Mouse (Mus musculus) cerebellum, adult 11-12 months (tissue): ENCODE measurements around the gene 4931428F04Rik.
A peak's percentile ranks its signal among the peaks of the same experiment; 100 is the strongest.

ENCODE experiments used
- DNase-seq: peaks from one replicate; pipeline ENCODE4 v3.0.0; 2022

The 4931428F04Rik gene

GRCm38 (mm10) chr8:105285514-105285913, 4.2 kb downstream of the 4931428F04Rik start:
- peak; percentile 61 for DNase-seq

GRCm38 (mm10) chr8:105283074-105283473, 6.6 kb downstream of the 4931428F04Rik start:
- DNase-seq = peak; percentile 77

DNA sequence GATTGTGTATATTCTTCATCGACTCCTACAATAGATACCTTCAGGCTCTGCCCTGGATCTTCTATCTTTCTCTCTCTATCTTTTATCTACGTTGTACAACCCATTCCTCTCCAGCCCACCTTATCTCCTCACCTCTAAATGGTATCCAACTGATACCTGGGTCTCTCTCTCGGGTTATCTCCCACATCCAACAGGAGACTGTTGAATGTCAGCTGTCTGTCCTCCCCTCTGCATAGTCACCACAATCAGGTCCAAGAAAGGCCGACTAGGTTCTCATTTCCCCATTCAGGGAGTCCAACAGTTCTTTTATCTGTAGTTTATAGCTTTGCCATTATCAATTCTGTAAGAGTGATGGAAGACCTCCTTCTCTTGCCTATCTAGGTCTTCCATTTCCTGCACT, 7.4 kb downstream of the 4931428F04Rik start:
- DNase-seq = no peak

DNA sequence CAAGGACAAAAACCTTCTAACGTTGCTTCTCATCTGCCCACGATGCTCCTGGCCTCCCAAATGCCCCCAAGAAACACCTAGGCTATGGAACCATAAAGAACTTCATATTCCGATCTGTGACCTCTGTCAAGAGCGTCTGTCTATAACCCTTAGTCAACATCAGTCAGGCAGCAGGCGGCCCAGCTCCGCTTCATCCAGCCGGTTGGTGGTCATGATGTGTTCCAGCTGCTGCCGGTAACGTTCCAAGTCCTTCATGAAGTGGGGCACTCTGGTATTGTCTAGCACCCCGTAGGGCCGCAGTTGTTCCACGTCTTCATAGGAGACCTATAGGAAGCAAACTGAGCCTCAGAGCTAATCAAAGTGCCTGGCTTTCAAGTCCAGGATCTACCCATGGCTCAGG, 7.8 kb downstream of the 4931428F04Rik start:
- no peak for DNase-seq

DNA sequence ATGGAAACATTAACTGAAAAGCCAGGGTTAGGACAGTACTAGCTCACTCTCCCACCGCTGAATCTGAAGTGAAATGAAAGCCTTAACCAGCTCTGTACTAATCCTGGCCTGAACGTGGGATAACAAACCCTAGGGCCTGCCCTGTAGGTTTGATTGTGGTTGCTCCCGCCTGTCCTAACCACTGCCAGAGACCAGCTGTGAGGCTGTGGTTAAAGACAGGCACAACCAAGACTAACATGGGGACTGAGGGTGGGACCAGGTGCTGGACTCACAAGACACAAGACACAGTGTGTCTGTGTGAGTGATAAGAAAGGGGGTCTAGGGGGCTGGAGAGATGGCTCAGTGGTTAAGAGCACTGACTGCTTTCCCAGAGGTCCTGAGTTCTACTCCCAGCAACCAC, 9.1 kb downstream of the 4931428F04Rik start:
- DNase-seq = no peak

DNA sequence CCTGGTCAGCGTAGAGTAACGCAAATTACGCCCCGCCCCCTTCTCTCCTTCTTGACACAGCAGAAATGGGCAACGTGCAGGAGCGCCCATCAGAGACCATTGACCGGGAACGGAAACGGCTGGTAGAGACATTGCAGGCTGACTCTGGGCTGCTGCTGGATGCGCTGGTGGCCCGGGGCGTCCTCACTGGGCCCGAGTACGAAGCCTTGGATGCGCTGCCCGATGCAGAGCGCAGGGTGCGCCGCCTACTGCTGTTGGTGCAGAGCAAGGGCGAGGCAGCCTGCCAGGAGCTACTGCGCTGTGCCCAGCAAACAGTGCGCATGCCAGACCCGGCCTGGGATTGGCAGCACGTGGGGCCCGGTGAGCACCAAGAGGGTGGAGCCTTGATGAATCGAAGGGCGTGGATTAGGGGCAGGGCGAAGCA, 10.7 kb downstream of the 4931428F04Rik start:
- DNase-seq = peak; percentile 95

- DNase-seq = peak; percentile 46
Observed at GRCm38 (mm10) chr8:105276292-105277120, 13.2 kb downstream of the 4931428F04Rik start.

- no peak for DNase-seq
Observed at GRCm38 (mm10) chr8:105275840-105276239, 13.8 kb downstream of the 4931428F04Rik start, which contains the start of gene Nol3. Gene Nol3, plus strand, starts transcription at chr8:105276140.

DNA sequence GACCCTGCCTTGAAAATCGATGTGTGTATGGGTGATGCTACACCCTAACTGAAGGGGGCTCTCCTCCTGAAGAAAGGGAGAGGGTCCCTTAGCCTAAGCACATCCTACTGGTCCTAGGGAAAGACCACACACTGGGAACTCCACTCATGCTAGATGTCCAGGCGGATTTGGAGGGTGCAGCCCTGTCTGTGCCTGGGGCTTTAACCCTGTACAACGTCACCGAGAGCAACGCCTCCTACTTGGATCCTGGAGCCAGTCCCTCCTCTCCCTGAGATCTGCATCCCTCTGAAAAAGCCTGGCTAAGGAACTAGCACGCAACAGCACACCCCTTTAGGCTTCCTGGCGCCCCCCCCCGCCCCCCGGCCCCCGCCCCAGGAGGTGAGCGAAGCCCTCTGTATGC, 14.3 kb downstream of the 4931428F04Rik start:
- no peak for DNase-seq

GRCm38 (mm10) chr8:105270916-105271186, 18.8 kb downstream of the 4931428F04Rik start:
- DNase-seq = peak; percentile 41

- DNase-seq = peak; percentile 53
Observed at GRCm38 (mm10) chr8:105270101-105270915, 19.4 kb downstream of the 4931428F04Rik start.

GRCm38 (mm10) chr8:105269461-105269947, 20.2 kb downstream of the 4931428F04Rik start, which contains the start of gene Hsf4:
Gene Hsf4, plus strand, starts transcription at chr8:105269801.
- DNase-seq = peak; percentile 77

GRCm38 (mm10) chr8:105269075-105269458, 20.6 kb downstream of the 4931428F04Rik start:
- DNase-seq = no peak

DNA sequence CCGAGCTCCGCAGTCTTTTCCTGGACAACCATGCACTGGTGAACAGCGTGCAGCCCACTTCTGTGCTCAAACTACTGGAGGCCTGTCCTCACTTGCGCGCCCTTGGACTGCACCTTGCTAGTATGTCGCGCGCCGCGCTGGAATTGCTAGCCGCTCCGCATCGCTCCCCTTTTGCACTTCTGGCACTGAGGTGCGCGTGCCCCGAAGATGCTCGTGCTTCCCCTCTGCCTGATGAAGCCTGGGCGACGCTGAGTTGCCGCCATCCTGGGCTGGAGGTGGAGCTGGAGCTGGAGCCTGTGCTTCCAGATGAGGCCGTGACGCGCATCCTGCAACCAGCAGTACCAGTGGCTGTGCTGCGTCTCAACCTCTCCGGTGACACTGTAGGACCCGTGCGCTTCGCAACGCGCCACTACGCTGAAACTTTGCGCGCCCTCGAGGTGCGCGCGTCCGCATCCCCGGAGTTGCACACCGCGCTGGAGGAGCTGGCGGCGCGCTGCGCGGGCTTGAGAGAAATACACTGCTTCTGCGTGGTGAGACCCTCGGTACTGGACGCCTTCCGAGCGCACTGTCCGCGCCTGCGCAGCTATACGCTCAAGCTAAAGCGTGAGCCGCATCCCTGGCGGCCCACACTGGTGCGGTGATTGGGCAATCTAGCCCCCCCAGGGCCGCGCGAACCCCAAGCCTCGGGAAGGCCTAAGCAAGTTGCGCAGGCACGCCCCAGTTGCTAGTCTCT, 21.2 kb downstream of the 4931428F04Rik start:
- peak; percentile 82 for DNase-seq

GRCm38 (mm10) chr8:105266775-105267174, 22.9 kb downstream of the 4931428F04Rik start:
- DNase-seq = peak; percentile 35

DNA sequence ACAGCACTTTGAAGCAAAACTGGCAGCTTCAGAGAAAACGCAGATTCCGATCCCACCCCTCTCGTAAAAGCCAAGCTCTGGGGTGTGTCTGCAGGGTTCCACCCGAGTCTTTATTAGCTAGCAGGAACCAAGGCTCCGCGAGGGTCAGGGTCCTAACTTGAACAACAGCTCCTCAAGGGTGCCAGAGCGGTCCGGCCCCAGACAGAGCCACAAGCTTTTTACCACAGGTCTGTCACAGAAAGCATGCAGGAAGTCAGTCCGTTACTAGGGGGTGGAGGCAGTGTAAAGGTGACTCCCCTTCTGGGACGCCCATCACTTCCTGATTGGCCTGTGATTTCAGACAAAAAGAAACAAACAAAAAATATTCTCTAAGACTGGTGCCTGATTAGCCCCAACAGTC, 24.5 kb downstream of the 4931428F04Rik start:
- DNase-seq = peak; percentile 32

- DNase-seq = peak; percentile 59
Observed at GRCm38 (mm10) chr8:105264024-105264982, 25.4 kb downstream of the 4931428F04Rik start, which contains the start of the genes Tradd and Fbxl8. Gene Tradd, minus strand, starts transcription at chr8:105264609. Gene Fbxl8, plus strand, starts transcription at chr8:105264648.

- DNase-seq = no peak
Observed at GRCm38 (mm10) chr8:105263244-105263912, 26.3 kb downstream of the 4931428F04Rik start.

DNA sequence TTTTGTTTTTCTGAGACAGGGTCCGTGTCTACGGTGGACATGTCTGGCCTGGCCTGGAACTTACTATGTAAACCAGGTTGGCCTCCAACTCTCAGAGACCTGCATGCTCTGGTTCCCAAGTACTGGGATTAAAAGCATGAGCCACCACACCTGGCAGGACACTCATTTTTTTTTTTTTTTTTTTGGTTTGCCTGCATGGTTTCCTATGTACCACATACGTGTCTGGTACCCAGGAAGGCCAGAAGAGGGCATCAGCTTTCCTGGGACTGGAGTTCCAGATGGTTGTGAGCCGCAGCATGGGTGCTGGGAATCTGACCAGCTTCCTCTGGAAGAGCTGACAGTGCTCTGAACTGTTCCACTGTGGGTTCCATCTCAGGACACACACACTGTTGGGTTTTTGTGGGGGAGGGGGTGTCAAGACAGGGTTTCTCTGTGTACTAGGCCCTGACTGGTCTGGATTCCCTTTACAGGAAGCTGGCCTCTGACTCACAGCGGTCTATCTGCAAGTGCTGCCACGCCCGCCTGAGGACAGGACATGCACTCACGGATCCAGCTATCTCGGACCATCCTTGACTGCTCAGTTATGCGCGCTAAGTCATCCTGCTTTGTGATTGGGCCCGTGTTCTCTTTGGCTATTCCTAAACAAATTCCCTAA, 28.2 kb downstream of the 4931428F04Rik start:
- DNase-seq = no peak

- DNase-seq = no peak
Observed at GRCm38 (mm10) chr8:105260371-105261099, 29.1 kb downstream of the 4931428F04Rik start.
